Mouse (Mus musculus) C2C12 (cell line): ENCODE measurements around the gene Car12.

Experiments
- CTCF ChIP-seq: IDR thresholded peaks from one replicate; pipeline ENCODE4 v1.5.1; 2011; ENCODE audit not compliant: control insufficient read depth, insufficient read depth, insufficient read length
- MAX ChIP-seq: IDR thresholded peaks from one replicate; pipeline ENCODE4 v1.6.1; 2011; ENCODE audit warnings: mild to moderate bottlenecking, control low read depth
- USF1 ChIP-seq: IDR thresholded peaks from one replicate; pipeline ENCODE4 v1.6.1; 2011; ENCODE audit warnings: low read depth, mild to moderate bottlenecking, control low read depth, moderate library complexity

DNA sequence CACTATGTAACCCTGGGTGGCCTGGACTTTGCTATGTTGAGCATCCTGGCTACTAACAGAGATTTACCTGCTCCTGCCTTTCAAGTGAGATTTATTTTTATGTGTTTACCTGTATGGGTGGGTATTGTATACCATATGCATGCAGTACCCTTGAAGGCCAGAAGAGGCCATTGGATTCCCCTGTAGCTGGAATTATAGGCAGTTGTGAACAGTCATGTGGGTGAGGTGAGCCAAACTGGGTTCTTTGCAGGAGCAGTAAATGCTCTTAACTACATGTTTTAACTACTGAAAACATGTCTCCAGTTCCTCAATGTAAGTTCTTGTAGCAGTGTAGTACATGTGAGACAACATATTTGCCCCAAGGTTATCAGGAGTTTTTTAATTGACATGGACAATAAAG is 8.1 kb upstream of the Car12 start:
- no peak for TF ChIP-seq CTCF
- TF ChIP-seq MAX: no peak
- no peak for TF ChIP-seq USF1
